Mouse (Mus musculus) hindbrain, embryonic 10.5 days (tissue): ENCODE results near the gene Rap1a. TPM values are rescaled to one million over a fixed set of nuclear protein-coding genes. Genes with fewer than 3 reads are reported as not detected.
A peak's percentile ranks its signal among the peaks of the same experiment; 100 is the strongest.

Experiments
- DNase-seq: peaks from one replicate; pipeline ENCODE4 v3.0.0-alpha.2; 2017; ENCODE audit warnings: low spot score
- H3K27ac ChIP-seq: fragments of 300-500 bp; sonication (generic); 2 replicates; pipeline ENCODE4 v1.5.1; 2016; ENCODE audit warnings: mild to moderate bottlenecking, moderate library complexity
- H3K27me3 ChIP-seq: fragments of 300-500 bp; sonication (generic); 2 replicates; pipeline ENCODE4 v1.6.1; 2016; ENCODE audit warnings: mild to moderate bottlenecking; ENCODE audit not compliant: poor library complexity, insufficient read depth, severe bottlenecking
- H3K36me3 ChIP-seq: fragments of 300-500 bp; sonication (generic); 2 replicates; pipeline ENCODE4 v1.6.1; 2016; ENCODE audit warnings: mild to moderate bottlenecking, moderate library complexity
- H3K4me1 ChIP-seq: fragments of 300-500 bp; sonication (generic); replicated peaks from 2 replicates; pipeline ENCODE4 v1.6.1; 2016; ENCODE audit warnings: mild to moderate bottlenecking
- H3K4me3 ChIP-seq: fragments of 300-500 bp; sonication (generic); 2 replicates; pipeline ENCODE4 v1.5.1; 2016; ENCODE audit warnings: mild to moderate bottlenecking, moderate library complexity
- H3K9me3 ChIP-seq: fragments of 300-500 bp; sonication (generic); 2 replicates; pipeline ENCODE4 v1.6.1; 2016; ENCODE audit warnings: mild to moderate bottlenecking, moderate library complexity
- WGBS: fragments of 180-500 bp; shearing (Covaris S2); methylation state at CpG from one replicate; pipeline ENCODE4 v1.1.7; 2016; 5-methylcytosine and 5-hydroxymethylcytosine counted together
- polyA plus RNA-seq: library from polyadenylated mRNA; unstranded; fragments of >200 nt; fragmentation: Nextera tagmentation; extraction: Ambion mirVana; gene quantifications from 2 replicates; pipeline ENCODE4 v1.2.1, GENCODE M21; 2016

Rap1a gene
- polyA plus RNA-seq: 66.3 and 77.3 TPM in 2 replicates

DNA sequence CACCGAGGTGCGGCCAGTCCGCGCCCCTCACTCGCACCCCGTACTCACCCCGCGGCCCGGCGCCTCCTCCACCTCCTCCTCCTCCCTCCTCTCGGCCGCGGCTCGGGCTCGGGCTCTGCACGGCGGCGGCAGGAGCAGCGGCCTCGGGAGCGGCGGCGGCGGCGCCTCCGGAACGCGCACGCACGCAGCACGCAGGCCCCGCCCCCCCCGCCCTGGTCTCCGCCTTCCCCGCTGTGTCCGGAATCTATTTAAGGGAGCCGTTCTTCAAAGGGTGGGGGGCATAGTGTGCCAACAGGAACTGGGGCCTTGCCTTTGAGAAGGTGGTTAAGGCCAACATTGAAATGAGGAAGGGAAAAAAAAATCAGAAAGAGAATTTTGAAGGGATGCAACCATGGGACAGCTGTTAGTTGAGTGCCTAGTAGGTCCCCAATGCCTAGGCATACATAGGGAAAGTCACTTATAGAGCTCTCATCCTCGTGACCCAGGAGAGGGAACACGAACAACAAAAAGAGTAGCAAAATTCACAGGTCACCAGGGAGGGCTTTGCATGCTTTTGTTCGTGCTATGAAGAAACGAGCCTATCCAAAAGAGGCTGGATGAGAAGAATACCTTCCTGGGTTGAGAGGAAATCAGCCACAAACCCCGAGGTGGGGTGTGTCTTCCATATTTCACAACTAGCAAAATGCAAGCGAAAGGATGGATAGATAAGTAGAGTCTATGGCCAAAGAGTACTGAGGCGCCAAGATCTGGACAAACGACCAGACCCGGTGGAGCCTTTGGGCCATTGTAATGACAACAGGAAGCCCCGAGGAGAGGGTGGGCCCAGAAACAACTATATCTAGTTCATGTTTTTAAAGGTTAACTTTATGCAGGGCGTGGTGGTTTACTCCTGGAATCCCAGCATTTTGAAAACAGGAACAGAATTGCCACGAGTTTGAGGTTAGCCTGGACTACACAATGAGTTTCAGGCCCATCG lies at the start of gene Rap1a:
Gene Rap1a (minus strand): TSS at position 146 of the 976 bp plus-strand sequence.
- no peaks in the 10 kb centered on the region for H3K27me3 ChIP-seq
- no peaks in the 10 kb centered on the region for H3K36me3 ChIP-seq
- peaks cover 27% of the 10 kb centered on the region for H3K4me1 ChIP-seq
- H3K27ac ChIP-seq: peak within 1 kb of the TSS; percentile 97
- no peaks in the 10 kb centered on the region for H3K9me3 ChIP-seq
- peak; percentile 82 for DNase-seq
- peak within 1 kb of the TSS; percentile 82 for H3K4me3 ChIP-seq
- WGBS: 21% methylated on average over 42 of the region's 50 CpGs

DNA sequence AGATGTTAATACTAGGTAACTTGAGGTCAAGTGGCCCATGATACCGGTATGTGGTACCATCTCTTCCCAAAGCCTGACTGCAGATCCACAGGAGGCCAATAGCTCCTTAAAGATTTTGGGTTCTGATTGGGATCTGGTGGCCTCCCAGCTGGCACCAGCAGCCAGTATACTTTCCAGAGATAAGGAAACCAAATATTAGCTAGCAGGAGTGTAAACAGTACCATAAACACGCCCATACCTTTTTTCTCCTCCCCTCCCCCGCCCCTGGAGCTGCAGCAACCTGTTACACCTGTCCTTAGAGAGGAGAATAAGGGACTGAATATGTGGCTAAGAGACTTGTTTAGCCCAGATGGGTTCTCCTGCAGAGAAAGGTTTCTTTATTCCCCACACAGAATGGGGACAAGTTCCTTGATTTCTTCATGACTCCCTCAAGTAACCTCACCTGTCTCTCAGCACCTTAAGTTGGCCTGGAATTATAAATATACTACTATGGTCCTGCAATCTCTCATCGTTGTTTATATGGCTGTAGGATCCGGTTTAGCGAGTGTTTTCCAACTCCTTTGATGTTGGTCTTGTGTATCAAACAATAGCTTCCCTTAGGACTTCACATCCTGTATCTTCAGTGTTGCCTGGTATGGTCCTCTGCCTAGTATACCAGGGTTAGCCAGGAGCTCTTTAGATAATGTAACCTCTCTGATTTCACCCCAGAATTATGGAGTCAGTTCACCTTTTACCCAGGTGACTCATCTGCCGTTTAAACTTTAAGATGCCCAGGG lies 45.3 kb upstream of the Rap1a start:
- 74% methylated on average over 7 of the region's 7 CpGs for WGBS
- DNase-seq: no peak
- no peaks in the 10 kb centered on the region for H3K36me3 ChIP-seq
- no peak overlapping the region for H3K27ac ChIP-seq
- no peaks in the 10 kb centered on the region for H3K9me3 ChIP-seq
- no peaks in the 10 kb centered on the region for H3K27me3 ChIP-seq
- no peaks in the 10 kb centered on the region for H3K4me1 ChIP-seq
- no peak overlapping the region for H3K4me3 ChIP-seq

GRCm38 (mm10) chr3:105839836-105840235 lies 38.7 kb upstream of the Rap1a start:
- 92% methylated on average over 4 of the region's 4 CpGs for WGBS

GRCm38 (mm10) chr3:105838655-105839054 lies 37.5 kb upstream of the Rap1a start:
- WGBS: 84% methylated on average over 3 of the region's 3 CpGs
- H3K4me1 ChIP-seq: no peaks in the 10 kb centered on the region

More at GRCm38 (mm10) chr3:105839836-105840235, 38.7 kb upstream of the Rap1a start:
- Histone ChIP-seq H3K4me1 (no peaks in the 10 kb centered on the region), H3K36me3 (no peaks in the 10 kb centered on the region), H3K27me3 (no peaks in the 10 kb centered on the region), H3K27ac (no peak overlapping the region), H3K4me3 (no peak overlapping the region), H3K9me3 (no peaks in the 10 kb centered on the region)
- DNase-seq: no peak

GRCm38 (mm10) chr3:105836883-105837282 lies 35.7 kb upstream of the Rap1a start:
- Histone ChIP-seq H3K9me3 (no peaks in the 10 kb centered on the region), H3K27me3 (no peaks in the 10 kb centered on the region), H3K4me1 (no peaks in the 10 kb centered on the region), H3K36me3 (no peaks in the 10 kb centered on the region), H3K4me3 (no peak overlapping the region), H3K27ac (no peak overlapping the region)
- 87% methylated on average over 3 of the region's 3 CpGs for WGBS
- no peak for DNase-seq

More at GRCm38 (mm10) chr3:105838655-105839054, 37.5 kb upstream of the Rap1a start:
- Histone ChIP-seq H3K27me3 (no peaks in the 10 kb centered on the region), H3K9me3 (no peaks in the 10 kb centered on the region), H3K36me3 (no peaks in the 10 kb centered on the region), H3K4me3 (no peak overlapping the region), H3K27ac (no peak overlapping the region)
- no peak for DNase-seq

GRCm38 (mm10) chr3:105835875-105836274 lies 34.7 kb upstream of the Rap1a start:
- H3K36me3 ChIP-seq: no peaks in the 10 kb centered on the region
- 81% methylated on average over 3 of the region's 3 CpGs for WGBS
- H3K4me3 ChIP-seq: no peak overlapping the region
- H3K9me3 ChIP-seq: no peaks in the 10 kb centered on the region
- no peaks in the 10 kb centered on the region for H3K27me3 ChIP-seq
- H3K27ac ChIP-seq: no peak overlapping the region
- H3K4me1 ChIP-seq: no peaks in the 10 kb centered on the region
- DNase-seq: no peak

DNA sequence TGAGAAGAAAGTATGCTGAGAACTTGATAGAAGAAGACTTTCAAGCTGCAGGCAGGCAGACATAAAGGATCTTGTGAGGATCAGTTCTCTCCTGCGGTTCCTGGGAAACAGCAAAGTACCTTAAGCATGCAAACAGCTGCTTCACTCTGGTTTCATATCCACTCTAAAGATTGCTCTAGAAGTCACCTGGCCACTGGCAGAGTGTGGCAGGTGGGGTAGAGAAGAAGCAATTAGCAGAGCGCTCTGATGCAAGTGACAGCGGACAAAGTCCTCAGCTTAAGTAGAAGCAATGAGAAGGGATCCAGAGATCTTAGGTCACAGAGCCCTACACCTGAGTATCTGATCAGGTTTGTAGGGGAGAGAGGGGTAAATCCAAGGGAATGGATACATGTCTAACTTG lies 30.4 kb upstream of the Rap1a start:
- Histone ChIP-seq H3K4me3 (no peak overlapping the region), H3K36me3 (no peaks in the 10 kb centered on the region), H3K27me3 (no peaks in the 10 kb centered on the region), H3K4me1 (no peaks in the 10 kb centered on the region), H3K27ac (no peak overlapping the region), H3K9me3 (no peaks in the 10 kb centered on the region)
- WGBS: 92% methylated on average over 3 of the region's 3 CpGs
- no peak for DNase-seq

DNA sequence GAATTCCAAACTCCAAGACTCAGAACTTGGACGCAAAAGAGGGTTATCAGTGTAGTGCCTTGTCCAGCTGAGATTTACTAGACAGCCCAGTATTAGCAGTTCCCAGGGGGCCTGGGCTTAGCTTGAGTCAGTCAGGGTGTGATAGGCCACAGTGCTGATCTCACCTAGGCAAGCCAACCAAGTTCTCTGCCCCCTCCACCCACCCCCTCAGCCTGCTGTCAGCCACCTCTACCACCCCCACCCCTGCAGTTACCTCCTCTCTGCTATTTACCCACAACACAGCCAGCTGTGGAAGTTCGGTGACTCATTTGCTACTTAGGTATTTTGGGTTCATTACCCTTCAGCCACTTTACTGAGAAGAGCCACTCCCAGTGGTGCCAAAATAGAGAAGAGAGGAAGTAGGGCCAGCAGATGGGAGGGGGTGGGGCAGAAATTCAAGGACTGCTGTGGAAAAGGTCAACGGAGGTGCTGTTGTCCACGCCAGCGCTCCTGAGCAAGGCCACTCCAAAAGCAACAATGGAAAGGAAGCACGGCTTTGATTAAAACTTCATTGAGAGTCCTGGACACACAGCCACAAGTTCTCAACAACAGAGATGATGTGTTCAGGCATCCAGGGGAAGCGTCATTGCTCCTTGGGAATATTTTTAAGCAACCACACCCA lies 24.5 kb upstream of the Rap1a start:
- Histone ChIP-seq H3K36me3 (no peaks in the 10 kb centered on the region), H3K4me3 (no peak overlapping the region), H3K27ac (no peak overlapping the region), H3K9me3 (no peaks in the 10 kb centered on the region), H3K27me3 (no peaks in the 10 kb centered on the region), H3K4me1 (peaks cover 11% of the 10 kb centered on the region; the same call in 1 of the 2 replicates)
- DNase-seq: no peak
- 65% methylated on average over 7 of the region's 7 CpGs for WGBS

- Histone ChIP-seq H3K27me3 (no peaks in the 10 kb centered on the region), H3K9me3 (no peaks in the 10 kb centered on the region), H3K27ac (no peak overlapping the region), H3K36me3 (no peaks in the 10 kb centered on the region), H3K4me3 (no peak overlapping the region), H3K4me1 (peaks cover 11% of the 10 kb centered on the region; the same call in 1 of the 2 replicates)
- 59% methylated on average over 2 of the region's 2 CpGs for WGBS
- no peak for DNase-seq
Measured at GRCm38 (mm10) chr3:105824704-105825103, 23.6 kb upstream of the Rap1a start.

DNA sequence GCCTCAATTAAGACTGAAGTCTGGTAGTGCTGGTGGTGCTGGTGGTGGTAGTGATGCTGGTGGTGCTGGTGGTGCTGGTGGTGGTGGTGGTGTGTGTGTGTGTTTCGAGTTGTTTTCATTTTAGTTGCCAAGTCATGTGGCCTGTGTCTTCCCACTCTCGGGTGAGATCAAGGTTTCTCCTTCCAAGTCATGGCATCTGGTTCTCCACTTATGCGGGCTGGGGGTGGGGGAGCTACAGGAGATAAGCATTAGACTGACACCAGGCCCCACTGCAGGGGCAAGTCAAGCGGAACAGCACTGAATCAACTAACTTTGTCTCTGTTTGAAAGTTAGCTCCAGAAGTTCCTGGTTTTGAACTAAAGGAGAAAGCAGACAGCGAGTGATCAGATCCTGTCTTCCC lies 23.0 kb upstream of the Rap1a start:
- Histone ChIP-seq H3K4me3 (no peak overlapping the region), H3K27me3 (no peaks in the 10 kb centered on the region), H3K27ac (no peak overlapping the region), H3K4me1 (peaks cover 11% of the 10 kb centered on the region; the same call in 1 of the 2 replicates), H3K9me3 (no peaks in the 10 kb centered on the region), H3K36me3 (no peaks in the 10 kb centered on the region)
- no peak for DNase-seq
- 39% methylated on average over 5 of the region's 5 CpGs for WGBS

GRCm38 (mm10) chr3:105823609-105824008 lies 22.5 kb upstream of the Rap1a start:
- no peak overlapping the region for H3K27ac ChIP-seq
- no peaks in the 10 kb centered on the region for H3K36me3 ChIP-seq
- H3K27me3 ChIP-seq: no peaks in the 10 kb centered on the region
- H3K4me3 ChIP-seq: no peak overlapping the region
- H3K9me3 ChIP-seq: no peaks in the 10 kb centered on the region
- DNase-seq: no peak
- peaks cover 11% of the 10 kb centered on the region; the same call in 1 of the 2 replicates for H3K4me1 ChIP-seq

GRCm38 (mm10) chr3:105821504-105821903 lies 20.4 kb upstream of the Rap1a start:
- 91% methylated on average over 3 of the region's 3 CpGs for WGBS
- no peaks in the 10 kb centered on the region for H3K9me3 ChIP-seq
- DNase-seq: no peak
- H3K36me3 ChIP-seq: no peaks in the 10 kb centered on the region
- H3K27me3 ChIP-seq: no peaks in the 10 kb centered on the region
- H3K4me3 ChIP-seq: no peak overlapping the region
- H3K27ac ChIP-seq: no peak overlapping the region
- peaks cover 11% of the 10 kb centered on the region; the same call in 1 of the 2 replicates for H3K4me1 ChIP-seq
